Mouse (Mus musculus) erythroblast, adult 5-6 weeks (primary cell): ENCODE measurements at regions not wholly inside any gene's neighbourhood (a gene's known extent, or its start where the extent isn't known, plus 50 kb on each side); places are given as distances from the start of the nearest gene placed in this dataset.

Experiments used
- ATAC-seq: replicated peaks from 2 replicates; pipeline ENCODE4 v1.8.0; 2016; ENCODE audit warnings: moderate number of reproducible peaks, mild to moderate bottlenecking, moderate TSS enrichment, inconsistent platforms; ENCODE audit not compliant: poor library complexity, low FRiP score, severe bottlenecking

- no peak for ATAC-seq
Measured at GRCm38 (mm10) chr2:131685326-131685725, 123.2 kb upstream of the Adra1d start.

- ATAC-seq, result no peak
Measured at GRCm38 (mm10) chr2:131683734-131684133, 121.7 kb upstream of the Adra1d start.

- ATAC-seq, result no peak
Measured at GRCm38 (mm10) chr2:131678484-131678883, 116.4 kb upstream of the Adra1d start.

DNA sequence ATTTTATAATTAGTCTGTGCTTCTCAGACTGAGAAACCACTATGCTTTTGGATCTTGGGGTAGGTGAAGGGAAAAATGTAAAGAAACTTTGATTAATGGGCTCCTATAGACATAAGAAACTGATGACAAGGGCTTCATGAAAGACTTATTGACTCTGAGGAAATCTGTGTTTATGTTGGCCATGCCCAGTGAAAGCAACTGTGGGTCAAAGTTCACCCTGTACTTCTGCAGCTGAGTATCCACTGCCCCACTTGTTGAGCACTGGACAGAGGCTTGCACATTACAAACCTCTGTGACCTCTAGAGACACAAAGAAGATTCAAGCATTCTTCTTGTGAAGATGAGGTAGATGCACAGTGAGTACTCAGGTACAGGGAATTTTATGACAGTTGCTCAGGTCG is 114.7 kb upstream of the Adra1d start:
- no peak for ATAC-seq

GRCm38 (mm10) chr2:131674872-131675271 is 112.8 kb upstream of the Adra1d start:
- ATAC-seq, result no peak

DNA sequence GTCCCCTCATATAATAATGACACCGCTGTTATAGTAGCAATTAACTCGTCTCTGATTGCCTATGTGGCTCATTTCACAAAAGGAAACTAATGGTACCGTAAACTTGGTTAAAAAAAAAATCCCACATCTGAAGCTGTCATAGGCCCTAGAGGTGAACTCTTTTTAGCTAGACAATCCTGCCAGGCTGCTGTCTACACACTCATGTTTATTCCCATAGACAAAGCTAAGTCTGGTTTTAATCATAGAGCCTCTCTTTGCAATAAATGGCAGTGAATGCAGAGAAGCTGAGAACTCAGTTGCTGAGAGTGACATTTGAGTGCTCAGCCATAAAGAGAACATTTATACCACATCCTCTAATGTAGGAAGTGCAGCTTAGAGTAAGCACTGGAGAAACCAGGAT is 111.3 kb upstream of the Adra1d start:
- ATAC-seq, result no peak

DNA sequence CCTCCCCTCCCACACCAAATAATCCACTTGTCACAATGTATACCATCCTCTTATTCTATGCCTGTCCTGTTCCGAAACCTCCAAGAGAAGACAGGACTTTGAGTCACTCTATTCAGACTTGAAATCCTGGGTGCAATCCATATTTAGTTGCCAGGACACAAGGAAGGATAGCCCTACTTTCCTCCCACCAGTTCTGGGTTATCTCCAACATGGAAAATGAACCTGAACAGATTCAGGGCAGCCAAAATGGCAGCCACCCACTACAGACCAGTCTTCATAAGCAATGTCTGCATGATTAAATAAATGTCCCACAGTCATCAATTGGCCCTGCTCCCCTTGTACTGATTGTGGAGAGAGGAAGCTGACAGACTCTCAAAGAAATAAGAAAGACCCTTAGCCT is 110.6 kb upstream of the Adra1d start:
- ATAC-seq, result no peak

GRCm38 (mm10) chr2:131672223-131672622 is 110.1 kb upstream of the Adra1d start:
- no peak for ATAC-seq

DNA sequence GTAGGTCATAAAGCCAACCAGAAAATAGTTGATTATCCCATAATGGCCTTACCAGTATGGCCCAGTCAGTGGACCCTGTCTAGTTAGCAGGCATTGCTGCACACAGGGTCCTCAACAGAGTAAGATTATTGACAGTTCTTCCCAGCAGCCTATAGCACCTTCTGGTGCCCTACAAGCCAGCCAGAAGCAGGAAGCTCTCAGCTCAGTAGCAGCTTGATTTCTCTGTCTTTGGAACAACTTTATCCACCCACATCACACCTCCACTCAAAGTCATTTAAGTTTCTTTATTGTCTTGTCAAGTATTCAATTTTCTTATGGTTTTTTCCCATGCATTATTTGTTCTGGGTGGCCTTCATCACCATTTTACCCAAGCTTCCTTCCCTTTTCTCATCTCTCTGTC is 108.8 kb upstream of the Adra1d start:
- ATAC-seq, result no peak

DNA sequence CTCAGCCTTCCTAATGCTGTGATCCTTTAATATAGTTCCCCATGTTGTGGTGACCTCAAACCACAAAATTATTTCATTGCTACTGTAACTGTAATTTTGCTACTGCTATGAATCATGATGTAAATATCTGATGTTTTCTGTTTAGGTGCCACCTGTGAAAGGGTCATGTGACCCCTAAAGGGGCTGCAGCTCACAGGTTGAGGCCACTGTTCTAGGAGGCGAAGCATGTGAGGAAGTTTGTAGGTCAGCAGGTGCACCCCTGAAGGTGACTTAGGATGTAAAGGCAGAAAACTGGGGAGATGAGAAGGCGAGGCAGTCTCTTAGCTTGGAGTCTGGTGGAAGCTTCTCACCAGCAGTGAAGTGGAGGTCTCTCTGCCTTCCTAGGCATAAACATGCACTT is 105.8 kb upstream of the Adra1d start:
- ATAC-seq, result no peak

GRCm38 (mm10) chr2:131666841-131667364 is 104.8 kb upstream of the Adra1d start:
- ATAC-seq, result no peak

DNA sequence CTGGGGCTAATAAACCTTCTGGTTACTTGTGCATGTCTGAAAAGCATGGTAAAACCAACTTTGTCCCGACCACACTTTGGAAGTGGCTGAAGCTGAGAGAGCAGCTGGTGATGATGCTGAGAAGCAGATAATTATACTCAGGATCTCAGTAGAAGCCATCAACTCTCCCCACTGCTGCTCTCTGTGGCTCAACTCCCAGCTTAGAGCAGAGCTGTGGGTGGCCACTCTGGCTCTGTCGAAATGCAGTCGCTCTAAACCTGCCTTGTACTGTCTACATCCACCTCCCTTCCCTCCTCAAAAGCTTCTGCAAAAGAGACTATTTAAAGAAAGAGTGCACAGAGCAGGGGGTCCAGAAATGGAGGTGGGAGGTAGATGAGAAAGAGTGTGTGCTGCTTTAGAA is 102.5 kb upstream of the Adra1d start:
- ATAC-seq, result no peak

DNA sequence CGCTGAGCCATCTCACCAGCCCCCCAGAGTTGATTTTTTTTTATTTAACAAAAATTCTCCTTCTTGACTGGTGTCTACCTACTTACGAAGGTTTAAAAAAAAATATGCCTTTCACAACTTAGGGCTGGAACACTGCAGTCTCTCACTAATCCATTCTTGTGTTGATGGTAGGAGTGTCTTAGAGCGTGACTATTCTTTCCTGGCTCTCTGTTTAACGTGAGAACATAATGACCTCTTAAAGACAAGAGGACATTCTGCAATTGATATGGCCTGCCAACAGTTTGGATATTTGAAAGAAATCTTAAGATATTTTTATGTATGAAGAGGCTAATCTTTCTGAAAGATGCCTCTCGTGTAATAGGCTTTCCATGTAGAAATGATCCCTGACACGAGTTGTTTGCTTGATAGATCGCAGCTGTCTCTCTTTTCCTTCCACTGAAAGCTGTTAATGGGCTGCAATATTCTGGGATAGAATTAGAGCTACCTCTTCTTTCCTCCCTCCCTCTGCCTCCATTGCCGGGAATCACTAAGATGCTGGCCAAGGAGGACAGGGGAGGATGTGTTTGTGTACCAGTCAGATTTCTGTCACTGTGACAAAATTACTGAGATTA is 101.2 kb upstream of the Adra1d start:
- ATAC-seq, result no peak

DNA sequence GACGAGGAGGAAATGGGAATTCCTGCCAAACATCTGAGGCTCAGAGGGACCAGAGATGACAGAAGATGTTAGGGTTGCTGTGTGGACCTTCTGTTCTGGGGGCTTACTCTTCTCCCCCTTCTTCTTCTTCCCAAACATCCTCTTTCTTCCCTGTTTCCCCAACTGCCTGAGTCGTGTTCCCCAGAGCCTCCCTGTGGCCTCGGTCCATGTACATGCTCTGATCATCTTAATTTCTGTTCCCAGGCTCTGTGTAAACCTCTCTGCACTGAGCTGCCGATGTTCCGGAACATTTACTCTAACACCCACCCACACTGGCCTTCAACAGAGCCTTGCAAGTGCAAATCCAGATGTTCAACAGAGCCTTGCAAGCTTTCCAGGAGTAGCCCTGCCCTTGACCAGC is 90.1 kb upstream of the Adra1d start:
- no peak for ATAC-seq

DNA sequence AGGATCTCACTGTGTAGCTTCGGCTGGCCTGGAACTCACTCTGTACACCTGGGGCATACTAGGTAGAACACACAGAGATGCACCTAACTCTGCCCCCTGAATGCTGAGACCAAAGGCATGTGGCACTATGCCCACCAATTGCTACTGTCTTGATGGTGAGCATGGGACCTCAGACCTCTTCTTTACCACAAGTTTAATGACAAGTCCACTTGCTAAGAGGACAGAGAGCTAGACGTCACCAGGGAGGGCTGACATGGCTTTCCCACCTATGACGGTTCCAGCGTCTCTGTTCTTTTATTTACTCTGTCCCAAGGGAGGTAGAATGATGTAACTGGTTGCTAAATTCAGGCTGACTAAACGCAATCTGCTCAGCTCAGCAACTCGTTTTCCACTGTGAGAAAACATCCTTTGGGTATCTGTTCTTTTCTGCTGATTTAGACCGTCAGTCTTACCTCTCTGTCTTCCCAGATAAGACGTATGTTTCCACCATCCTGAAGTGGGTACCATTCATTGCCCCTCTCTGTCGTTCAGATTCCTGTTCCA is 88.6 kb upstream of the Adra1d start:
- no peak for ATAC-seq

DNA sequence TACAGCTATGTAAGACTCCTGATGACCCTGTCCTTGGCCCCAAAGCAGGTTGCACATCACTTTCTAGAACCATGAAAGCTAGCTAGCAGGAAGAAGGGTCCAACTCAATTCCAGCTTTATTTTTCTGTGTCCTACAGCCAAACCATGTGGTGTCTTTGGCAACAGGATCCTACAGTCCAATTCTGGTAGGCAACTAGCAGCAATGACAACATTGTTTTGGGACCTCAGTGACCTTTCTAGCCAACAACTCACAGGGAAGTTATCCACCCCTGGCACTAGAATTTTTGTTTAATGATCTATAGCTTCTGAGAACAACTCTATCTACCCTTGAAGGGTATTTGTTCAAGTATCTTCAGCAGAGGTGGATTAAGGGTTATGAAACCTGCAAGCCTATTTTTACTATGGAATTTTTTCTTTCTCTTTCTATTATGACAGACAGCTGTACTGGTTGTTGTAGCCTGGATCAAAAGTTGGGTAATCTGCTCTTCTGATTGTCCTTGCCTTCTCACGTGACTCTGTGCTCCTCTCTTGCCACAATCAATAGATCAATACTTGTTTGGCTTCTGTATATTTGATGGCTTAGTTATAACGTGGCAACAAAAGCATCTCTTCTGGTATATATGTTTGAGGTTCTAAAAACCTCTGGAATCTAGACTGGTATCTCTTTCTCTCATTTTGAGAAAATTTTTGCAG is 82.2 kb upstream of the Adra1d start:
- no peak for ATAC-seq

GRCm38 (mm10) chr2:131642456-131642855 is 80.4 kb upstream of the Adra1d start:
- no peak for ATAC-seq

- ATAC-seq, result no peak
Measured at GRCm38 (mm10) chr2:131638996-131639605, 77.0 kb upstream of the Adra1d start.

- no peak for ATAC-seq
Measured at GRCm38 (mm10) chr2:131635791-131636190, 73.7 kb upstream of the Adra1d start.

DNA sequence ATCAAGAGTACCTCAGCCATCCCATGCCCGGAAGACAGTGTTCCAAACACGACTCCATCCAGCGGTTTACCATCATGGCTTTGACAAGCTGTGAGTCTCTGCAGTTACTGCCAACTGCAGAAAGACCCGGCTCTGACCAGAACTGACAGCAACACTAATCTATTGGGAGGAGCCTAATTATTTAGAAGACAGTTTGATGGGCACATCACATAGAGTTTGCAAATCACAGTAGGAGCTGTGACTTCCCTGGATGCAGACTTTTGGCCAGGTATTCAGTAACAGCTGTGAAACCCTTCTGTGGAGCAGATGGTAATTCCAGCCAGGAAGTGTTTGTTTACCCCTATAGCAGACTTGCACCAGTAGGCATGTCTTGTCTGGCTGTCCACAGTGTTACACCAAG is 55.8 kb upstream of the Adra1d start:
- ATAC-seq, result no peak

GRCm38 (mm10) chr2:131612486-131612885 is 50.4 kb upstream of the Adra1d start:
- no peak for ATAC-seq
